Mouse (Mus musculus): ENCODE measurements around the gene Chrne.

DNA sequence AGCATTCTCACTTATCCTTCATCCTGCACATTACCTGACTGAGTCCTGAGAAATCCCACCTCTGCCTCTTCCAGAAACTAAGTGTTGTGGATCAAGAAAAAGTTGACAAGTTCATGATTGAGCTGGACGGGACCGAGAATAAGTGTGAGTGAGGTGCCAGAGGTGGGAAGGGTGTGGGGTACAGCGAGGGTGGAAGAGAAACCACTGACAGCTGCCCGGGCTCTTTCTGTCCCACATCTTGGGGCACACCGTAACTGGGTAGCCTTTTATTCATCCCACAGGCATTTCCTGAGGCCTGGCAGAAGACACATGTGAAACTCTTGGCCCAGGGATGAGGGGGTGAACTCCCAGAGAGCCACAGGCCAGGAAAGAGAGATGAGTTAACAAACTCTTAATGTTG lies 39.5 kb upstream of the Chrne start:
- TF ChIP-seq CTCF (IDR thresholded peaks at IDR 0.05; ENCODE audit: extremely low read depth, insufficient read depth, insufficient read length, insufficient replicate concordance) (no peak), POLR2A (IDR thresholded peaks at IDR 0.05; ENCODE audit: low read depth, low read length) (no peak)

All from spleen, adult 2 months (tissue).